Mouse (Mus musculus) intestine, postnatal 0 days (tissue): ENCODE results near the gene Ankrd35. TPM values are rescaled to one million over a fixed set of nuclear protein-coding genes. Genes with fewer than 3 reads are reported as not detected.
A peak's percentile ranks its signal among the peaks of the same experiment; 100 is the strongest.

ENCODE experiments used
- ATAC-seq: fragments of 200-750 bp; cut with Nextera tagmentation; 2 replicates; pipeline ENCODE4 v1.8.0; 2017; ENCODE audit warnings: mild to moderate bottlenecking, moderate TSS enrichment, moderate library complexity
- H3K27ac ChIP-seq: fragments of 300-500 bp; sonication (generic); 2 replicates; pipeline ENCODE4 v1.5.1; 2014; ENCODE audit warnings: mild to moderate bottlenecking, low read depth, low read length, moderate library complexity
- H3K27me3 ChIP-seq: fragments of 300-500 bp; sonication (generic); replicated peaks from 2 replicates; pipeline ENCODE4 v1.6.1; 2014; ENCODE audit warnings: low read length, mixed read lengths; ENCODE audit not compliant: control insufficient read depth, insufficient read depth
- H3K36me3 ChIP-seq: fragments of 300-500 bp; sonication (generic); 2 replicates; pipeline ENCODE4 v1.6.1; 2014; ENCODE audit warnings: mild to moderate bottlenecking, moderate library complexity; ENCODE audit not compliant: control insufficient read depth, insufficient read depth
- H3K4me1 ChIP-seq: fragments of 300-500 bp; sonication (generic); replicated peaks from 2 replicates; pipeline ENCODE4 v1.6.1; 2014; ENCODE audit warnings: antibody characterized with exemption, low read length, mixed read lengths; ENCODE audit not compliant: control insufficient read depth, insufficient read depth
- H3K4me2 ChIP-seq: fragments of 300-500 bp; sonication (generic); replicated peaks from 2 replicates; pipeline ENCODE4 v1.6.1; 2014; ENCODE audit warnings: low read depth, mild to moderate bottlenecking, moderate library complexity
- H3K4me3 ChIP-seq: fragments of 300-500 bp; sonication (generic); 2 replicates; pipeline ENCODE4 v1.5.1; 2014; ENCODE audit warnings: low read depth, low read length
- H3K9ac ChIP-seq: fragments of 300-500 bp; sonication (generic); 2 replicates; pipeline ENCODE4 v1.6.1; 2014; ENCODE audit warnings: mild to moderate bottlenecking, low read depth, low read length
- H3K9me3 ChIP-seq: fragments of 300-500 bp; sonication (generic); 2 replicates; pipeline ENCODE4 v1.6.1; 2016; ENCODE audit warnings: mixed run types; ENCODE audit not compliant: control insufficient read depth
- CTCF ChIP-seq: sonication (generic); IDR thresholded peaks from 2 replicates; pipeline ENCODE4 v1.5.1; 2016; ENCODE audit warnings: low read depth, mild to moderate bottlenecking, control low read depth, antibody characterized with exemption, moderate library complexity
- WGBS: fragments of 180-500 bp; shearing (Covaris S2); extraction: QIAGEN DNeasy Blood & Tissue Kit; methylation state at CpG from one replicate; pipeline ENCODE4 v1.1.7; 2014; 5-methylcytosine and 5-hydroxymethylcytosine counted together
- polyA plus RNA-seq: library from polyadenylated mRNA; unstranded; fragments of >200 nt; fragmentation: Nextera tagmentation; extraction: Ambion mirVana; gene quantifications from 2 replicates; pipeline ENCODE4 v1.2.1, GENCODE M21; 2015

Ankrd35 gene
- polyA plus RNA-seq = 0.22 and 0.29 TPM in 2 replicates

- Histone ChIP-seq H3K36me3 (no peaks in the 10 kb centered on the region), H3K9me3 (no peaks in the 10 kb centered on the region), H3K4me3 (peak within 1 kb of the TSS; percentile 40), H3K27me3 (no peaks in the 10 kb centered on the region; the same call in 1 of the 2 replicates), H3K27ac (no peak within 1 kb of the TSS), H3K9ac (no peak within 1 kb of the TSS), H3K4me2 (peak within 1 kb of the TSS; percentile 84), H3K4me1 (no peaks in the 10 kb centered on the region)
- ATAC-seq = peak; percentile 87
- 4% methylated on average over 35 of the region's 35 CpGs for WGBS
- peak; percentile 59 for TF ChIP-seq CTCF
These were observed at the start of gene Ankrd35 for GRCm38 (mm10) chr3:96669727-96670468. Ankrd35 (plus strand) TSS chr3:96670131.

GRCm38 (mm10) chr3:96623201-96623600 lies 46.7 kb upstream of the Ankrd35 start:
- Histone ChIP-seq H3K27me3 (no peaks in the 10 kb centered on the region), H3K9me3 (no peaks in the 10 kb centered on the region), H3K4me2 (no peak overlapping the region), H3K4me1 (no peaks in the 10 kb centered on the region), H3K9ac (no peak overlapping the region), H3K27ac (no peak overlapping the region), H3K36me3 (peaks cover 29% of the 10 kb centered on the region), H3K4me3 (no peak overlapping the region)
- no peak for ATAC-seq
- TF ChIP-seq CTCF = no peak
- WGBS = 96% methylated on average over 4 of the region's 4 CpGs

- ATAC-seq = peak; percentile 96
These were observed 40.0 kb upstream of the Ankrd35 start, which contains the start of gene Rbm8a for GRCm38 (mm10) chr3:96629729-96630600. Rbm8a (plus strand) TSS chr3:96629933.

GRCm38 (mm10) chr3:96632058-96632457 lies 37.9 kb upstream of the Ankrd35 start:
- peaks cover 19% of the 10 kb centered on the region for H3K36me3 ChIP-seq
- no peak overlapping the region for H3K9ac ChIP-seq
- H3K27ac ChIP-seq = no peak overlapping the region
- no peak for TF ChIP-seq CTCF
- H3K27me3 ChIP-seq = no peaks in the 10 kb centered on the region
- no peaks in the 10 kb centered on the region for H3K9me3 ChIP-seq
- no peak overlapping the region for H3K4me2 ChIP-seq
- H3K4me1 ChIP-seq = no peaks in the 10 kb centered on the region
- H3K4me3 ChIP-seq = no peak overlapping the region
- no peak for ATAC-seq

More at GRCm38 (mm10) chr3:96629729-96630600, 40.0 kb upstream of the Ankrd35 start, which contains the start of gene Rbm8a:
- no peaks in the 10 kb centered on the region for H3K27me3 ChIP-seq
- no peaks in the 10 kb centered on the region for H3K9me3 ChIP-seq
- peak within 1 kb of the TSS; percentile 54 for H3K27ac ChIP-seq
- peaks cover 19% of the 10 kb centered on the region for H3K36me3 ChIP-seq
- WGBS = under 1% methylated on average over 48 of the region's 48 CpGs
- no peaks in the 10 kb centered on the region for H3K4me1 ChIP-seq
- TF ChIP-seq CTCF = no peak
- peak within 1 kb of the TSS; percentile 66 for H3K9ac ChIP-seq
- peak within 1 kb of the TSS; percentile 77 for H3K4me2 ChIP-seq
- peak within 1 kb of the TSS; percentile 66 for H3K4me3 ChIP-seq

- no peaks in the 10 kb centered on the region for H3K27me3 ChIP-seq
- no peak overlapping the region for H3K27ac ChIP-seq
- H3K36me3 ChIP-seq = peaks cover 25% of the 10 kb centered on the region
- no peak overlapping the region for H3K4me2 ChIP-seq
- no peak for TF ChIP-seq CTCF
- H3K9me3 ChIP-seq = no peaks in the 10 kb centered on the region
- WGBS = 81% methylated on average over 1 of the region's 1 CpGs
- ATAC-seq = no peak
- no peaks in the 10 kb centered on the region for H3K4me1 ChIP-seq
- H3K4me3 ChIP-seq = no peak overlapping the region
- H3K9ac ChIP-seq = no peak overlapping the region
These were observed 35.9 kb upstream of the Ankrd35 start for GRCm38 (mm10) chr3:96634015-96634414.
